Mouse (Mus musculus): Measurements from ENCODE around the gene Cacna1s.

GRCm38 (mm10) chr1:136137071-136137531 is 84.6 kb downstream of the Cacna1s start:
- no peak for TF ChIP-seq CTCF (IDR thresholded peaks at IDR 0.05; ENCODE audit: low read depth, low read length)
- no peak for TF ChIP-seq POLR2A (IDR thresholded peaks at IDR 0.05; ENCODE audit: borderline replicate concordance, low read depth, low read length)
